Mouse (Mus musculus) ES-E14 (cell line): ENCODE data around the gene Sema4f. TPM values are rescaled to one million over a fixed set of nuclear protein-coding genes. Genes with fewer than 3 reads are reported as not detected.

Source experiments
- DNase-seq: peaks from one replicate; pipeline ENCODE4 v3.0.0-alpha.2; 2013; ENCODE audit warnings: low read depth, low spot score
- H3K27ac ChIP-seq: 2 replicates; pipeline ENCODE4 v1.5.1; 2012; ENCODE audit warnings: low read depth, mild to moderate bottlenecking, low read length, moderate library complexity, mixed read lengths; ENCODE audit not compliant: poor library complexity, insufficient read depth, severe bottlenecking
- H3K36me3 ChIP-seq: 2 replicates; pipeline ENCODE4 v1.6.1; 2012; ENCODE audit warnings: mild to moderate bottlenecking, low read length, moderate library complexity, mixed read lengths; ENCODE audit not compliant: control insufficient read depth, poor library complexity, insufficient read depth, severe bottlenecking
- H3K4me1 ChIP-seq, 2 experiments: fragments of 150-350 bp in 1 of 2; sonication (generic) in 1 of 2; 2 replicates each; pipeline ENCODE4 v1.6.1; 2012; ENCODE audit warnings: low read length in 2 of 2, mild to moderate bottlenecking in 1 of 2, mixed read lengths in 1 of 2; ENCODE audit not compliant: control insufficient read depth in 2 of 2, insufficient read depth in 2 of 2, poor library complexity in 1 of 2
- H3K4me3 ChIP-seq, 2 experiments: fragments of 150-350 bp in 1 of 2; sonication (generic) in 1 of 2; 2 replicates each; pipeline ENCODE4 v1.5.1; 2012; ENCODE audit warnings: low read length in 2 of 2, low read depth in 1 of 2, mild to moderate bottlenecking in 1 of 2, mixed read lengths in 1 of 2; ENCODE audit not compliant: insufficient read depth in 1 of 2, poor library complexity in 1 of 2, severe bottlenecking in 1 of 2
- H3K9ac ChIP-seq: 2 replicates; pipeline ENCODE4 v1.6.1; 2012; ENCODE audit warnings: low read depth, mild to moderate bottlenecking, low read length, mixed read lengths; ENCODE audit not compliant: poor library complexity, insufficient read depth, severe bottlenecking
- H3K9me3 ChIP-seq: fragments of 150-350 bp; sonication (generic); 2 replicates; pipeline ENCODE4 v1.6.1; 2012; ENCODE audit warnings: low read depth, mild to moderate bottlenecking, low read length; ENCODE audit not compliant: control insufficient read depth, insufficient read depth
- CHD2 ChIP-seq: IDR thresholded peaks from 2 replicates; pipeline ENCODE4 v1.6.1; 2014; ENCODE audit warnings: mild to moderate bottlenecking, low read depth, low read length, inconsistent platforms
- HCFC1 ChIP-seq: IDR thresholded peaks from 2 replicates; pipeline ENCODE4 v1.6.1; 2012; ENCODE audit warnings: low read length, inconsistent platforms, borderline replicate concordance; ENCODE audit not compliant: insufficient read depth
- MAFK ChIP-seq: IDR thresholded peaks from 2 replicates; pipeline ENCODE4 v1.6.1; 2014; ENCODE audit warnings: mild to moderate bottlenecking, low read depth, low read length, inconsistent platforms; ENCODE audit not compliant: insufficient read depth
- ZC3H11A ChIP-seq: IDR thresholded peaks from 2 replicates; pipeline ENCODE4 v1.6.1; 2012; ENCODE audit warnings: low read depth, mild to moderate bottlenecking, inconsistent platforms, low read length, borderline replicate concordance
- ZNF384 ChIP-seq: IDR thresholded peaks from 2 replicates; pipeline ENCODE4 v1.6.1; 2012; ENCODE audit warnings: low read depth, low read length, inconsistent platforms
- in situ Hi-C, 2 experiments: fragments of 600-800 bp; cut with MboI; formaldehyde crosslinking; loops; one replicate each; pipeline ENCODE4 v1.15.1; 2025; ENCODE audit warnings: low sequenced_read_pairs in 2 of 2, inconsistent platforms in 1 of 2; ENCODE audit not compliant: unreplicated experiment in 2 of 2
- total RNA-seq: library from RNA; depleted of rRNA; stranded (reverse); fragments of 300-350 nt; gene quantifications from 2 replicates; pipeline ENCODE4 v1.2.3, GENCODE M21; 2012

The Sema4f gene
- total RNA-seq, 1 experiment: 2.3 TPM

DNA sequence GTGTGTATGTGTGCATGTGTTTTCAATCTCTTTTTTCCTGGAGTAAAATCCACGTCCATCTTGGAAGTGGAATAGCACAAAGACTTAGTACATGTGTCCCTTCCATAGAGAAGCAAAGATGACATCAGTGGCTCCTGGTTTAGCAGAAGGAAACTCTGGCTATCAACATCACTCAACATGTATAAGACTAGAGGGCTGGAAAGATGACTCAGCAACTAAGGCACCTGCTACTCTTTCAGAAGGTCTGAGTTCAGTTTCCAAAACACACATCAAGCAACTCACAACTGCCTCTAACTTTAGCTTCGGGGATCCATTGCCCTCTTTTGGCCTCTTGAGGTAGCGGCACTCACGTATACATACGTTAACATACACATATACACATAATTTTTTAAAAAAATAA lies 28.3 kb downstream of the Sema4f start:
- in situ Hi-C loops: loop anchor here in 1 of 2 experiments (5.0 kb wide), 1 partner anchor 61 kb away; no protein-coding TSS in a partner anchor
- Histone ChIP-seq H3K9me3 (no peaks in the 10 kb centered on the region), H3K9ac (no peak overlapping the region), H3K4me1 (no peaks in the 10 kb centered on the region), H3K4me3 (no peak overlapping the region), H3K36me3 (no peaks in the 10 kb centered on the region), H3K27ac (no peak overlapping the region)
- no peak for DNase-seq
- TF ChIP-seq ZNF384 (no peak), CHD2 (no peak), MAFK (peak; percentile 48; the same call in 1 of the 2 replicates)

DNA sequence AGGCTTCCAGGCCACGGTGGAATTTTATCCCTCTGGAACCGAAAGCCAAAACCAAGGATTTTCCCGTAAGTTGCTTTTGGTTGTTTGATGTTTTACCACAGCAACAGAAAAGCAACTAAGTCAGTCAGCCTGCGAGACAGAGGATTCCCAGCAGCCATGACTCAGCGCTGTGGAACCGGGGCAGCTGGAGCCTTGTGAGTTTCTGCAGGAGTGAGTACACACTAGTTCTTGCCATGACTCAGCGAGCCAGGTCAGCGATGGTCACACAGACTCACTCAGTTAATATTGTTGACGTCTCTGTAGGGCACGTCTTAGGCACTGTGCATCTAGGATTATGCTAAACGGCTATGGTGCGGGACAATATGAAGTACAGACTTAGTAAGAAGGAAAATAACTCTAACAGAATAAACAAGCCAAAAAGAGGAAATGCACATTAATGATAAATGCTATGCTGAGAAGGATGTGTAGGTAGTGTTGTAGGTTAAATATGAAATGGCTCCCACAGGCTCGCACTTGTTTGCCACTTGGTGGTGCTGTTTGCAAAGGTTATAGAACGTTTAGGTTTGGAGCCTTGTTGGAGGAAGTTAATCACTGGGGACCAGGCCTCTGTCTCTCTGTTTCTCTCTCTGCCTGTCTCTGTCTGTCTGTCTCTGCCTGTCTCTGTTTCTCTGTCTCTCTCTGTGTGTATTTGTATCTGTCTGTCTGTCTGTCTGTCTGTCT lies 30.3 kb downstream of the Sema4f start:
- no peak overlapping the region for H3K4me3 ChIP-seq
- peak; percentile 72 for TF ChIP-seq MAFK
- no peak for TF ChIP-seq ZNF384
- TF ChIP-seq CHD2: no peak
- TF ChIP-seq ZC3H11A: 0 out of 2 replicates have a peak, but pooled peaks have one; percentile 10
- no peak for TF ChIP-seq HCFC1
- H3K9ac ChIP-seq: 0 out of 2 replicates have a peak overlapping the region, but pooled peaks have one; percentile 24
- H3K9me3 ChIP-seq: no peaks in the 10 kb centered on the region
- H3K36me3 ChIP-seq: no peaks in the 10 kb centered on the region
- H3K27ac ChIP-seq: no peak overlapping the region
- H3K4me1 ChIP-seq: no peaks in the 10 kb centered on the region
- no peak for DNase-seq
- in situ Hi-C loops: no loop called here

- in situ Hi-C loops: no loop called here
- no peak for TF ChIP-seq MAFK
- no peak for TF ChIP-seq CHD2
- H3K27ac ChIP-seq: no peak overlapping the region
Observed at GRCm38 (mm10) chr6:82908034-82908433, 31.5 kb downstream of the Sema4f start.

DNA sequence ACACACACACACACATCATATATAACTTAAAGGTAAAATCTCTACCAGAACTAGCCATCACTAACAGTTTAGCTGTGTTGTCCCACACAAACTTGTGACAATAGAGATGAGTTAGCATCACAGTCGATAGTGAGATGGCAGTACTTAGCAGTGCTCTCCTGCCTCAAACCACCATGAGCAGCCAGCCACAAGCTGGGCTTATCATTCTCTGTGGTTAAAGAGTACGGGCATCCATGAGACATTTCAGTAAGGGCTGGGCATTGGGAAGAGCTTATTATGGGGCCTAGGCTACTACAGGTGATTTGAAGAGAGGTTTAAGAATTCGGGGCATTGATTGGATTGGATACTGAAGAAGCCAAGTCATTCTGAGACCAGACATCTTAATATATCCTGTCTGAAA lies 32.6 kb downstream of the Sema4f start:
- in situ Hi-C loops: no loop called here
- no peaks in the 10 kb centered on the region for H3K4me1 ChIP-seq
- H3K9ac ChIP-seq: no peak overlapping the region
- TF ChIP-seq ZC3H11A (no peak), CHD2 (no peak), MAFK (no peak), HCFC1 (no peak), ZNF384 (no peak)
- no peaks in the 10 kb centered on the region for H3K36me3 ChIP-seq
- H3K27ac ChIP-seq: no peak overlapping the region
- no peak for DNase-seq
- no peak overlapping the region for H3K4me3 ChIP-seq
- H3K9me3 ChIP-seq: no peaks in the 10 kb centered on the region

More at GRCm38 (mm10) chr6:82908034-82908433, 31.5 kb downstream of the Sema4f start:
- Histone ChIP-seq H3K4me3 (no peak overlapping the region), H3K4me1 (no peaks in the 10 kb centered on the region), H3K36me3 (no peaks in the 10 kb centered on the region), H3K9ac (no peak overlapping the region), H3K9me3 (no peaks in the 10 kb centered on the region)
- no peak for DNase-seq

DNA sequence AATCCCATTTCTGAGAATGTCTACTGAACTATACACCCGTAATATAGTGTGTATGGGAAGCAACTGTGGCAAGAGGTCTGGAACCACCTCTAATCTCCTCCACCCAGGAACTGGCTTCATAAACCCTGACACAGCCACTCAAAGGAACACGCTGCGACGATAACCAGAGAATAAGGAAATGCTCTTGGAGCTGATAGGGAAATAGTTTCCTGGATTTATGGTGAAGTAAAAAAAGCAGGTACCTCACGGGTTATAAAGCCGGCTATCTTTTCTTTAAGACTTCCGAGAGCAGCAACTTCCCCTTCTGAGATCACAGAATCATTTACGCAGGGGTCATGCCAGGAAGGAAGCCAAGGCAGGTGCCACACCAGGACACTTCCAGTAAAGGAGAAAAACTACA lies 37.0 kb downstream of the Sema4f start:
- in situ Hi-C loops: no loop called here
- no peaks in the 10 kb centered on the region for H3K36me3 ChIP-seq
- no peak for DNase-seq
- TF ChIP-seq HCFC1 (no peak), CHD2 (no peak), ZC3H11A (no peak), MAFK (no peak), ZNF384 (no peak)
- no peaks in the 10 kb centered on the region for H3K9me3 ChIP-seq
- no peaks in the 10 kb centered on the region for H3K4me1 ChIP-seq
- H3K27ac ChIP-seq: no peak overlapping the region
- H3K4me3 ChIP-seq: no peak overlapping the region
- no peak overlapping the region for H3K9ac ChIP-seq
